Mouse (Mus musculus) liver, embryonic 16.5 days (tissue): ENCODE measurements at regions not wholly inside any gene's neighbourhood (a gene's known extent, or its start where the extent isn't known, plus 50 kb on each side); places are given as distances from the start of the nearest gene placed in this dataset.

Source experiments
- ATAC-seq: fragments of 200-750 bp; cut with Nextera tagmentation; 2 replicates; pipeline ENCODE4 v1.8.0; 2017; ENCODE audit warnings: low read depth, mild to moderate bottlenecking, moderate number of reproducible peaks, moderate library complexity
- H3K27ac ChIP-seq: fragments of 300-500 bp; sonication (generic); 2 replicates; pipeline ENCODE4 v1.5.1; 2014; ENCODE audit warnings: mild to moderate bottlenecking, low read length
- H3K27me3 ChIP-seq: fragments of 300-500 bp; sonication (generic); 2 replicates; pipeline ENCODE4 v1.6.1; 2014; ENCODE audit warnings: low read depth, low read length, mixed read lengths; ENCODE audit not compliant: control insufficient read depth, insufficient read depth
- H3K36me3 ChIP-seq: fragments of 300-500 bp; sonication (generic); 2 replicates; pipeline ENCODE4 v1.6.1; 2014; ENCODE audit warnings: mild to moderate bottlenecking; ENCODE audit not compliant: control insufficient read depth, insufficient read depth
- H3K4me1 ChIP-seq: fragments of 300-500 bp; sonication (generic); 2 replicates; pipeline ENCODE4 v1.6.1; 2014; ENCODE audit warnings: low read depth, low read length, mixed read lengths; ENCODE audit not compliant: control insufficient read depth
- H3K4me2 ChIP-seq: fragments of 300-500 bp; sonication (generic); 2 replicates; pipeline ENCODE4 v1.6.1; 2014; ENCODE audit warnings: low read depth, low read length, mixed read lengths
- H3K4me3 ChIP-seq: fragments of 300-500 bp; sonication (generic); 2 replicates; pipeline ENCODE4 v1.5.1; 2014; ENCODE audit warnings: low read depth, mild to moderate bottlenecking, low read length
- H3K9ac ChIP-seq: fragments of 300-500 bp; sonication (generic); 2 replicates; pipeline ENCODE4 v1.6.1; 2014; ENCODE audit warnings: low read depth, low read length
- H3K9me3 ChIP-seq: fragments of 300-500 bp; sonication (generic); replicated peaks from 2 replicates; pipeline ENCODE4 v1.6.1; 2016; ENCODE audit warnings: low read length; ENCODE audit not compliant: control insufficient read depth
- WGBS: fragments of 180-500 bp; shearing (Covaris S2); extraction: QIAGEN DNeasy Blood & Tissue Kit; methylation state at CpG from one replicate; pipeline ENCODE4 v1.1.7; 2014; ENCODE audit not compliant: insufficient replicate concordance; 5-methylcytosine and 5-hydroxymethylcytosine counted together

DNA sequence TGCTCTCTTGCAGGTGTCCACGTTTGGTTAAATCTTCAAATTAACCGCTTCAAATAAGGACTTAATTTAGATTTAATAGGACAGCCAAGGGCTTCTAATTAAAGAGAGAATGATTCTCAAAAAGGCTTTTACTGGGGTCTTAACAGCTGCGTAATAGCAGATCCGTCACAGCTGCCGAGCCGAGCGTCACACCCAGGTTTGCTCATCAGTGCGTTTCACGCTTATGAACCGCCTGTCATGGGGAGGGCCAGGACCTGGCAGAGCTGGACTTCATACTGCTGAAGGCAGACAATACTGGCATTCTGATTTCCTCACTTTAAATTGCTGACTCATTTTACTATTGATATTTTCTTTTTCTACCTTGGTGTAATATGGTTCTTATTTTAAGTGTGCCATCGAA lies 221.2 kb downstream of the Irx2 start:
- Histone ChIP-seq H3K36me3 (no peaks in the 10 kb centered on the region), H3K4me1 (no peaks in the 10 kb centered on the region), H3K27ac (no peak overlapping the region), H3K4me2 (no peak overlapping the region), H3K4me3 (no peak overlapping the region), H3K9ac (no peak overlapping the region), H3K27me3 (no peaks in the 10 kb centered on the region), H3K9me3 (no peaks in the 10 kb centered on the region)
- 81% methylated on average over 11 of the region's 11 CpGs for WGBS
- no peak for ATAC-seq

DNA sequence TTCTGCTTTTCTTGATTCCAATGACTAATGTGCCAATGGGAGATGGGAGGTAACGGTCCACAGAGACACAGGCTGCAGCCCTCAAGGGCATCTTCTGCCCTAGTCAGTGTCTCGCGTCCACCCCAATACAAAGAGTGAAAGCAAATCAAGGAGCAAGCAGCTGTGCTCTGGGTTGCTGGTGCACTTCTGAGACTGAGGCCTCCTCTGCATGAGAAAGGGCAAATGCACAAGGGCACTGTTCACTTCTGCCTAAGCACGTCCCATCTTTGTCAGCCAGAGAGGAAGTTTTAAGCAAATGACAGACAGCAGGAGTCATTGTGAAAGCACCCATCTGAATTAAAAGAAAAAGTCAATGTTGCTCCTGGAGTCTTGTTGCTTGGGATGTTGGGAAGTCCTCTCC lies 224.3 kb downstream of the Irx2 start:
- Histone ChIP-seq H3K36me3 (no peaks in the 10 kb centered on the region), H3K27me3 (no peaks in the 10 kb centered on the region), H3K4me2 (no peak overlapping the region), H3K9ac (no peak overlapping the region), H3K4me3 (no peak overlapping the region), H3K27ac (no peak overlapping the region), H3K4me1 (no peaks in the 10 kb centered on the region), H3K9me3 (no peaks in the 10 kb centered on the region)
- no peak for ATAC-seq
- WGBS: 65% methylated on average over 4 of the region's 4 CpGs

DNA sequence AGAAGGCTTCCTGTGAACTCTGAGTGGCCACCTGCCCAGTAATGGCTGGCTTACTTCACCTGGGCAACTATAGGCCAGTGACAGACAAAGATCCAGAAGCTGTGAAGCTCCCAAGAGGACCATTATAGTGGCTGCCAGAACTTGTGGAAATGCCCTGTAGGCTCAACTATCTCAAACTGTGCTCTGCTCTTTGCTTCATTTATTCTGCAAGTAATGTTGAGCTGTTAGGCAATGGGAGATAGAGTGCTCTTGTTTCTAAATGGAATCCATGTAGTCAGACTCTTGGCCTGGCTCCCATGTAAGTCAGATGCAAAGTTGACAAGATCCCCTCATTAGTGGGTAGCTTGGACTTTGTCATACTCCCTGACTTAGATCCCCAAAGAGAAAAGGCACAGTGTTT lies 247.3 kb downstream of the Irx2 start:
- no peaks in the 10 kb centered on the region for H3K4me1 ChIP-seq
- ATAC-seq: no peak
- H3K27ac ChIP-seq: no peak overlapping the region
- no peaks in the 10 kb centered on the region for H3K27me3 ChIP-seq
- H3K9me3 ChIP-seq: no peaks in the 10 kb centered on the region
- H3K4me3 ChIP-seq: no peak overlapping the region
- H3K9ac ChIP-seq: no peak overlapping the region
- H3K36me3 ChIP-seq: no peaks in the 10 kb centered on the region
- no peak overlapping the region for H3K4me2 ChIP-seq

DNA sequence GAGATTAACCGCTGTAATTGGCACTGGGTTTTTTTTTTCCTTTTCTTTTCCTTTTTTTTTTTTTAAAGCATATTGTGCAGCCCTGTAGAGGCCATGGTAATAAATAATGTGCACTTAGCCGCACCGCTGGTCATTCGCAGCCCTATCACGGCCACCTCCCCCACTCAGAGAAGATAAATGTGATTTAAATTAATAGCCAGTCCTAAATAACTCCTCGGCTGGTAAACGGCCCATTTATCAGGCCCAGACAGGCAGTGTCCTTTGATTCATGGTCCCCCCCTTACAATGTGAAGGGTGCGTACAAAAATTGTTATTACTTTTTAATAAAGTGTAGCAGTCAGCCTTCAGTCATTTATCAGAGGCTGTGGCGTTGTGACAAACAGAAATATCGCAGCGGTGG lies 266.4 kb downstream of the Irx2 start:
- Histone ChIP-seq H3K4me1 (no peaks in the 10 kb centered on the region), H3K9me3 (no peaks in the 10 kb centered on the region), H3K9ac (no peak overlapping the region), H3K4me3 (no peak overlapping the region), H3K27me3 (no peaks in the 10 kb centered on the region), H3K27ac (no peak overlapping the region), H3K36me3 (no peaks in the 10 kb centered on the region), H3K4me2 (no peak overlapping the region)
- WGBS: 68% methylated on average over 11 of the region's 11 CpGs
- ATAC-seq: no peak

DNA sequence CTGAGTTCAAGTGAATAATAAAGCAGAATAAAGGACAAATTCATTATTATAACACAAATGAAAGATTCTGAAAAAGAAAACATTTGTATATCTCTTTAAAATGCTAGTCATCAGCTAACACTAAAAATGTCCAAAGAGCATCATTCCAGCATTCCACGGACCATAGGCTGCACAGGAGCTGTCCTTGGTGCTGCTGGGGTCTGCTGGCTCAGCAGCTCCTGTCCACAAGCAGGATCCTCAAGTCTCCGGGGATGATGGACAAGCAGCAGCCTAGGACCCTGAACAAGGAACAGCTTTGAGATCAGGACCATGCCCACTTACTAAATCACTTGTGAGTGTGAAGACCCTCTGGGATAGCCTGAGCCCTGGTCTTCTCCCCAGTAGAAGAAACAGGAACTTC lies 274.0 kb downstream of the Irx2 start:
- H3K36me3 ChIP-seq: no peaks in the 10 kb centered on the region
- WGBS: 33% methylated on average over 2 of the region's 2 CpGs
- H3K4me3 ChIP-seq: no peak overlapping the region
- H3K27ac ChIP-seq: no peak overlapping the region
- no peak overlapping the region for H3K4me2 ChIP-seq
- no peak overlapping the region for H3K9ac ChIP-seq
- ATAC-seq: no peak
- no peaks in the 10 kb centered on the region for H3K9me3 ChIP-seq
- H3K4me1 ChIP-seq: no peaks in the 10 kb centered on the region
- H3K27me3 ChIP-seq: no peaks in the 10 kb centered on the region

DNA sequence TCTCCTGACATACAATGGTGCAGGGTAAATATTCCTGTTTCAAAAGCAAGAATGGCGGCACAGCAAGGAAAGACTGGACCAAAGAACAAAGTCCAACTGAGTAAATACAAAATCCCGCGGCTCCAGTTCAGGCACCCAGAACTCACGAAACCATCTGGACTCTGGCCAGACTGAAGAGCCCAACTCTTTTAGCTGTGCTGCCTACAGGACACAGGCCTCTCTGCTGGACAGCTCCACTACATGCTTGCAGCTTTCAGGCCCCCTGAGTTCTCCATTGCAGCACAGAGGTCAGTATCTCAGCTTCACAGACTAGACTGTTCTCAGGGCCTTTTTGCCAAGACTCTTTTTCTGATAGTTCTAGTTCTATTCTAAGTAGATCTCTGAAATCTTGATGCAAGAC lies 290.3 kb downstream of the Irx2 start:
- Histone ChIP-seq H3K9me3 (no peaks in the 10 kb centered on the region), H3K36me3 (no peaks in the 10 kb centered on the region), H3K4me3 (no peak overlapping the region), H3K27me3 (no peaks in the 10 kb centered on the region), H3K4me2 (no peak overlapping the region), H3K9ac (no peak overlapping the region), H3K4me1 (no peaks in the 10 kb centered on the region), H3K27ac (no peak overlapping the region)
- ATAC-seq: no peak
- 54% methylated on average over 4 of the region's 4 CpGs for WGBS

DNA sequence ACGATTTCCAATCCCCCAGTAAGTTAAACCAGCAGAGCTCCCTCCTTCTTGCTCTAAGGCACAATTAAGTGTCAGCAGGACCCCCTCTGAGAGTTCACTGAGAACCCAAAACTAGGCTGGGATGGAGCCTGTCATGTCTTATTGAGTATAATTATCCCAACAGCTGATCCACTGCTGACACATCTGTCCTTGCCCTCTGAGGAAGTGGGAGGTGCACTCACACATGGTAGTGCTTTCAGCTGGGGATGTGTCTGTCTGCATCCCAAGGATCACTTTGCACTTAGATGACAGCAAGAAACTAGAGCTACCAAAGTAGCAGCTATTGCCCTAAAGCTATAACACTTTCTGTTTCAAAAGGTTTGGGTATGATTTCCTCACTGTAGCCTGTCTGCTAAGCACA lies 291.7 kb downstream of the Irx2 start:
- no peak for ATAC-seq
- WGBS: 16% methylated on average over 1 of the region's 1 CpGs
- Histone ChIP-seq H3K4me2 (no peak overlapping the region), H3K4me3 (no peak overlapping the region), H3K27me3 (no peaks in the 10 kb centered on the region), H3K9me3 (no peaks in the 10 kb centered on the region), H3K4me1 (no peaks in the 10 kb centered on the region), H3K27ac (no peak overlapping the region), H3K9ac (no peak overlapping the region), H3K36me3 (no peaks in the 10 kb centered on the region)

DNA sequence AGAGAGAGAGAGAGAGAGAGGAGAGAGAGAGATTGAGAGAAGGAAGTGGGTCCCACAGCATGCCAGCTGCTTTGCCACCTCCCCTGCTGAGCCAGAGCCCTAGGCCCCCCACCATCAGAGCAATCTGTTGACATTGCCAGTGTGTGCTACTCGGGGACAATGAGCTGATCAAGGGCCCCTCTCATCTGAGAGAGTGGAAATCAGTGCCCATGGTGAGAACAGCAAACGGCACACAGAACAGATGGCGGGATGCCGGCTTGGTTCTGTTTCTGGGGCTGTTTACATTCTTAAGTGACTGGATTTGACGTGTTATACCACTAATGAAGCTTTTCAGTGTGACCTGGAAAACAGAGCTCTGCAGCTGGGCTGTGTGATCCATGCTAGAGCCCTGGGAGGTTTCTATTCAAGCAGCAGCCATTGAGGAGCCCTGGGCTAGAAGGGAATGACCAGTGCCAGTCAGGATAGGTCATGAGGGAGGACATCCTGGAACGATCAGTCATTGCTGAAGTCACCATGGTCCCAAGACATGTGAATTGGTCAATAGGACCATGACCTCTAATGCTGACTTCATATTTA lies 296.0 kb downstream of the Irx2 start:
- Histone ChIP-seq H3K27me3 (no peaks in the 10 kb centered on the region), H3K36me3 (no peaks in the 10 kb centered on the region), H3K9me3 (no peaks in the 10 kb centered on the region), H3K4me1 (no peaks in the 10 kb centered on the region), H3K27ac (no peak overlapping the region), H3K4me2 (no peak overlapping the region), H3K9ac (no peak overlapping the region), H3K4me3 (no peak overlapping the region)
- WGBS: 24% methylated on average over 6 of the region's 6 CpGs
- no peak for ATAC-seq

DNA sequence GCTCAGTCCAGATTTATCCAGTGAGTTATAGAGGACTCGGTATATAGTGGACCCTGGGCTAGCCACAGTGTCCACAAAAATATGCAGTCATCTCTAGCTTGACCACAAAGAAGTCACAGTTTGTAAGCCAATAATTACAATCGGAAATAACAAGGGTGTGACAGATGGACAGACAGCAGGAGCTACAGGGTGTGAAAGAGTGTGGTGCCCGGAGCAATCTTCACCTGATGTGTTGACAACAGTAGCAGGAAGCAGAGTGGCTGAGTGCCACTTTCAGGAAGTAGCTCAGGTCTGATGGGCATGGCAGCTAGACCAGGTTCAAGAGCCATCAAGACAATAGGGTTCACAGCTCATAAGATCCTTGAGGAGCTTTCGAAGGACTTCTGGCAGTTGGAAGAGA lies 308.6 kb downstream of the Irx2 start:
- H3K4me2 ChIP-seq: no peak overlapping the region
- H3K4me3 ChIP-seq: no peak overlapping the region
- H3K4me1 ChIP-seq: no peaks in the 10 kb centered on the region
- H3K36me3 ChIP-seq: no peaks in the 10 kb centered on the region
- no peak for ATAC-seq
- WGBS: 57% methylated on average over 4 of the region's 4 CpGs
- no peak overlapping the region for H3K9ac ChIP-seq
- H3K9me3 ChIP-seq: no peaks in the 10 kb centered on the region
- H3K27me3 ChIP-seq: no peaks in the 10 kb centered on the region
- H3K27ac ChIP-seq: no peak overlapping the region
